Comparison of ENCODE assay signal across 23 mouse cellular contexts in genomic region chr4:56767861-56768284, GRCm38 (mm10). TPM values are rescaled to one million over a fixed set of nuclear protein-coding genes. Genes with fewer than 3 reads are reported as not detected.
DNase-seq lines count a peak whose midpoint lies in the region; ATAC-seq and TF ChIP-seq lines count a peak whose summit lies in the region.
"Had no signal": no experiment of that assay in that cellular context is flagged by ENCODE, and none has a peak within 500 bp of the region (broad histone marks: within the 10 kb centered on the region; RNA-seq: fewer than 3 reads in every experiment).

No protein-coding gene starts in this region.

- H3K4me3 ChIP-seq in heart, embryonic 12.5 days = no peak overlapping the region
- H3K4me3 ChIP-seq in intestine, postnatal 0 days (ENCODE audit: low read depth, low read length) = no peak overlapping the region
- H3K4me3 ChIP-seq: forebrain, embryonic 10.5 days; hindbrain, embryonic 13.5 days; kidney, embryonic 15.5 days; left cerebral cortex, adult 2 months; limb, embryonic 13.5 days had no signal

- H3K36me3 ChIP-seq in heart, embryonic 12.5 days = peaks cover 86% of the 10 kb centered on the region
- peaks cover 55% of the 10 kb centered on the region for H3K36me3 ChIP-seq in intestine, postnatal 0 days (ENCODE audit: control insufficient read depth, insufficient read depth)

- no peak for TF ChIP-seq CTCF in intestine, postnatal 0 days (IDR thresholded peaks at IDR 0.05; ENCODE audit: low read depth)

- no peak; the same call in 1 of the 2 replicates for ATAC-seq in heart, embryonic 12.5 days (ENCODE audit: insufficient number of reproducible peaks, low FRiP score)
- peak; percentile 70 for ATAC-seq in intestine, postnatal 0 days
- ATAC-seq in megakaryocyte, adult 5-6 weeks (ENCODE audit: poor library complexity, severe bottlenecking) = peak; percentile 40; the same call in 1 of the 2 replicates
- ATAC-seq: Patski had no signal

- no peaks in the 10 kb centered on the region for H3K27me3 ChIP-seq in heart, embryonic 12.5 days (replicated peaks)
- no peaks in the 10 kb centered on the region for H3K27me3 ChIP-seq in intestine, postnatal 0 days (replicated peaks; ENCODE audit: control insufficient read depth, insufficient read depth, low read length)
- H3K27me3 ChIP-seq: hindbrain, embryonic 13.5 days; kidney, embryonic 15.5 days; limb, embryonic 13.5 days; Patski had no signal

- no peak overlapping the region for H3K9ac ChIP-seq in heart, embryonic 12.5 days
- no peak overlapping the region for H3K9ac ChIP-seq in intestine, postnatal 0 days (ENCODE audit: low read depth, low read length)
- H3K9ac ChIP-seq: hindbrain, embryonic 13.5 days; kidney, embryonic 15.5 days; limb, embryonic 13.5 days had no signal

- intact Hi-C loops in left cerebral cortex, postnatal 10 days (cut with DNase I) = no loop called here

- H3K4me1 ChIP-seq in heart, embryonic 12.5 days (replicated peaks) = peaks cover 9% of the 10 kb centered on the region; the same call in 1 of the 2 replicates
- H3K4me1 ChIP-seq in intestine, postnatal 0 days (replicated peaks; ENCODE audit: control insufficient read depth, insufficient read depth, low read length) = 0 out of 2 replicates have a peak, but pooled peaks cover 9% of the 10 kb centered on the region
- H3K4me1 ChIP-seq: forebrain, embryonic 10.5 days; hindbrain, embryonic 13.5 days; kidney, embryonic 15.5 days; limb, embryonic 13.5 days had no signal

- 39% methylated on average over 5 of the region's 5 CpGs for WGBS in heart, embryonic 12.5 days
- WGBS in intestine, postnatal 0 days = 54% methylated on average over 4 of the region's 5 CpGs

- H3K4me2 ChIP-seq in heart, embryonic 12.5 days = no peak overlapping the region
- H3K4me2 ChIP-seq in intestine, postnatal 0 days (replicated peaks; ENCODE audit: low read depth) = no peak overlapping the region
- H3K4me2 ChIP-seq: hindbrain, embryonic 13.5 days; kidney, embryonic 15.5 days; limb, embryonic 13.5 days had no signal

- H3K9me3 ChIP-seq in heart, embryonic 12.5 days (replicated peaks) = no peaks in the 10 kb centered on the region
- H3K9me3 ChIP-seq in intestine, postnatal 0 days (ENCODE audit: control insufficient read depth) = no peaks in the 10 kb centered on the region
- H3K9me3 ChIP-seq: forebrain, embryonic 10.5 days; hindbrain, embryonic 13.5 days; kidney, embryonic 15.5 days; limb, embryonic 13.5 days had no signal

- H3K27ac ChIP-seq in heart, embryonic 12.5 days (ENCODE audit: poor library complexity, severe bottlenecking) = no peak overlapping the region; the same call in 1 of the 2 replicates
- no peak overlapping the region for H3K27ac ChIP-seq in intestine, postnatal 0 days (ENCODE audit: low read depth, low read length)
- H3K27ac ChIP-seq: forebrain, embryonic 10.5 days; hindbrain, embryonic 13.5 days; kidney, embryonic 15.5 days; left cerebral cortex, adult 2 months; limb, embryonic 13.5 days had no signal

- DNase-seq in heart, adult 18-20 months = peak; percentile 54 to 72
- DNase-seq in heart, adult 9 months (ENCODE audit: low spot score in 2 of 2) = peak; percentile 57 to 60
- DNase-seq in ovary, postnatal 36 days (ENCODE audit: low spot score) = no peak
- DNase-seq in cerebellum, postnatal 10 days = no peak
- no peak for DNase-seq in left cerebral cortex, postnatal 10 days (ENCODE audit: extremely low spot score in 1 of 2, low spot score in 2 of 2)
- DNase-seq: B cell, adult 2 months; cerebellum, adult 18-20 months; gastrocnemius, postnatal 36 days had no signal

RNA-seq across cellular contexts. Expression of gene Actl7a, which starts 24.7 kb away (rescaled TPM):
- not detected for total RNA-seq in heart, adult 18-20 months (2021)
- not detected in 2 replicates for polyA plus RNA-seq in heart, embryonic 12.5 days (2016; fragmentation: Nextera tagmentation; extraction: Ambion mirVana)
- not detected in 2 replicates for polyA plus RNA-seq in intestine, postnatal 0 days (2015; fragmentation: Nextera tagmentation; extraction: Ambion mirVana)
- total RNA-seq in megakaryocyte, adult 5-6 weeks (2015) = not detected in 2 replicates
- not detected in 2 replicates for total RNA-seq in megakaryocyte, adult 5-6 weeks (2017)
- not detected for total RNA-seq in left cerebral cortex, postnatal 10 days (2021)
- total RNA-seq: gastrocnemius, postnatal 36 days; layer of hippocampus, adult 18-20 months; left cerebral cortex, adult 2 months; neutrophil, adult 5-6 weeks had no signal
- polyA plus RNA-seq: cortical plate, adult 2 months; embryonic facial prominence, embryonic 14.5 days; forebrain, embryonic 10.5 days; frontal cortex, adult 2 months; hindbrain, embryonic 13.5 days; kidney, embryonic 15.5 days; limb, embryonic 13.5 days; liver, embryonic 16.5 days; Patski had no signal

RNA-seq across cellular contexts. Expression of gene Actl7b, which starts 26.6 kb away (rescaled TPM):
- not detected for total RNA-seq in heart, adult 18-20 months (2021)
- polyA plus RNA-seq in heart, embryonic 12.5 days (2016; fragmentation: Nextera tagmentation; extraction: Ambion mirVana) = not detected in 2 replicates
- polyA plus RNA-seq in intestine, postnatal 0 days (2015; fragmentation: Nextera tagmentation; extraction: Ambion mirVana) = not detected in 2 replicates
- 0.13 TPM in 1 of 2 replicates, not detected in the other for total RNA-seq in megakaryocyte, adult 5-6 weeks (2015)
- not detected in 2 replicates for total RNA-seq in megakaryocyte, adult 5-6 weeks (2017)
- not detected for total RNA-seq in left cerebral cortex, postnatal 10 days (2021)
- total RNA-seq: gastrocnemius, postnatal 36 days; layer of hippocampus, adult 18-20 months; left cerebral cortex, adult 2 months had no signal
- polyA plus RNA-seq: embryonic facial prominence, embryonic 14.5 days; forebrain, embryonic 10.5 days; hindbrain, embryonic 13.5 days; kidney, embryonic 15.5 days; limb, embryonic 13.5 days; liver, embryonic 16.5 days; Patski had no signal

RNA-seq across cellular contexts. Expression of gene Gm26657, which starts 28.0 kb away (rescaled TPM):
- not detected for total RNA-seq in heart, adult 18-20 months (2021)
- not detected in 2 replicates for polyA plus RNA-seq in heart, embryonic 12.5 days (2016; fragmentation: Nextera tagmentation; extraction: Ambion mirVana)
- polyA plus RNA-seq in intestine, postnatal 0 days (2015; fragmentation: Nextera tagmentation; extraction: Ambion mirVana) = not detected in 2 replicates
- total RNA-seq in megakaryocyte, adult 5-6 weeks (2015) = not detected in 2 replicates
- total RNA-seq in megakaryocyte, adult 5-6 weeks (2017) = not detected in 2 replicates
- not detected for total RNA-seq in left cerebral cortex, postnatal 10 days (2021)
- total RNA-seq: gastrocnemius, postnatal 36 days; layer of hippocampus, adult 18-20 months; left cerebral cortex, adult 2 months; neutrophil, adult 5-6 weeks had no signal
- polyA plus RNA-seq: cortical plate, adult 2 months; embryonic facial prominence, embryonic 14.5 days; forebrain, embryonic 10.5 days; frontal cortex, adult 2 months; hindbrain, embryonic 13.5 days; kidney, embryonic 15.5 days; limb, embryonic 13.5 days; liver, embryonic 16.5 days had no signal

RNA-seq across cellular contexts. Expression of gene Elp1, which starts 34.3 kb away (rescaled TPM):
- 10 to 100 TPM; 19.7 to 22.1 TPM for total RNA-seq in heart, adult 18-20 months (2021)
- 48.6 and 49.4 TPM in 2 replicates for polyA plus RNA-seq in heart, embryonic 12.5 days (2016; fragmentation: Nextera tagmentation; extraction: Ambion mirVana)
- 9.7 and 10.2 TPM in 2 replicates for polyA plus RNA-seq in intestine, postnatal 0 days (2015; fragmentation: Nextera tagmentation; extraction: Ambion mirVana)
- 34.6 and 35.3 TPM in 2 replicates for total RNA-seq in megakaryocyte, adult 5-6 weeks (2015)
- total RNA-seq in megakaryocyte, adult 5-6 weeks (2017) = 31.2 and 33.0 TPM in 2 replicates
- total RNA-seq in left cerebral cortex, postnatal 10 days (2021) = 10 to 100 TPM; 82.9 to 86.3 TPM

RNA-seq across cellular contexts. Expression of gene Fam206a, which starts 34.3 kb away (rescaled TPM):
- total RNA-seq in heart, adult 18-20 months (2021) = 1 to 10 TPM; 1.8 to 1.9 TPM
- polyA plus RNA-seq in heart, embryonic 12.5 days (2016; fragmentation: Nextera tagmentation; extraction: Ambion mirVana) = 12.2 and 14.6 TPM in 2 replicates
- 3.7 and 5.1 TPM in 2 replicates for polyA plus RNA-seq in intestine, postnatal 0 days (2015; fragmentation: Nextera tagmentation; extraction: Ambion mirVana)
- total RNA-seq in megakaryocyte, adult 5-6 weeks (2015) = 15.7 and 18.9 TPM in 2 replicates
- total RNA-seq in megakaryocyte, adult 5-6 weeks (2017) = 5.7 and 6.6 TPM in 2 replicates
- 10 to 100 TPM; 20.7 to 21.2 TPM for total RNA-seq in left cerebral cortex, postnatal 10 days (2021)

Comparison
In these comparisons a context has a peak if more than half of its experiments do, and no peak if none do; other contexts are left out.
1. DNase-seq: peak in heart, adult 18-20 months (2 of 2) and heart, adult 9 months (2 of 2); none in ovary, postnatal 36 days (single experiment), cerebellum, postnatal 10 days (0 of 2) and left cerebral cortex, postnatal 10 days (0 of 2).